Mouse (Mus musculus): ENCODE data around the gene Nmnat3. TPM values are rescaled to one million over a fixed set of nuclear protein-coding genes. Genes with fewer than 3 reads are reported as not detected.

Gene Nmnat3
- total and polyA plus RNA-seq, 3 experiments = 8.1 to 9.3 (median 9.2) TPM

- TF ChIP-seq ZNF384 (IDR thresholded peaks at IDR 0.05; ENCODE audit: low read depth, low read length) = no peak
- Histone ChIP-seq H3K4me3 (replicated peaks in 1 of 3; ENCODE audit: low read depth in 2 of 3, low read length in 2 of 3, poor library complexity in 1 of 3) (no peak overlapping the region), H3K9me3 (replicated peaks; ENCODE audit: low read length) (no peaks in the 10 kb centered on the region), H3K9ac (ENCODE audit: insufficient read depth, low read depth) (no peak overlapping the region), H3K79me2 (replicated peaks; ENCODE audit: control insufficient read depth, extremely low read depth, insufficient read depth, poor library complexity, severe bottlenecking) (no peaks in the 10 kb centered on the region), H3K36me3 (replicated peaks in 1 of 2; ENCODE audit: control insufficient read depth in 1 of 2, insufficient read depth in 1 of 2, low read length in 1 of 2) (peaks cover 0 to 12% of the 10 kb centered on the region in 2 experiments), H3K4me2 (ENCODE audit: insufficient read depth, low read depth, poor library complexity, severe bottlenecking) (no peak overlapping the region), H3K4me1 (ENCODE audit: control insufficient read depth in 1 of 2, insufficient read depth in 2 of 2) (peaks cover 0 to 17% of the 10 kb centered on the region in 2 experiments; a peak in 2 of 4 replicates), H3K27ac (ENCODE audit: insufficient read depth, low read depth) (no peak overlapping the region), H3K27me3 (replicated peaks) (no peaks in the 10 kb centered on the region)
- in situ Hi-C loops (cut with MboI; ENCODE audit: low pct_ligation_motif_present, low pct_unique_long_range_greater_than_20kb, low sequenced_read_pairs) (no loop called here), dilution Hi-C loops (cut with MboI; ENCODE audit: extremely low pct_ligation_motif_present, extremely low pct_unique_long_range_greater_than_20kb, low sequenced_read_pairs) (no loop called here)
- no peak for DNase-seq (ENCODE audit: extremely low read depth)
Measured at GRCm38 (mm10) chr9:98379736-98380135, 92.5 kb downstream of the Nmnat3 start.

GRCm38 (mm10) chr9:98380593-98380992, 93.4 kb downstream of the Nmnat3 start:
- no peak overlapping the region for H3K9ac ChIP-seq (ENCODE audit: insufficient read depth, low read depth)
- DNase-seq (ENCODE audit: extremely low read depth) = no peak
- H3K27me3 ChIP-seq (replicated peaks) = no peaks in the 10 kb centered on the region
- H3K27ac ChIP-seq (ENCODE audit: insufficient read depth, low read depth) = no peak overlapping the region
- no peak overlapping the region for H3K4me3 ChIP-seq (replicated peaks in 1 of 3; ENCODE audit: low read depth in 2 of 3, low read length in 2 of 3, poor library complexity in 1 of 3)
- dilution Hi-C loops (cut with MboI; ENCODE audit: extremely low pct_ligation_motif_present, extremely low pct_unique_long_range_greater_than_20kb, low sequenced_read_pairs) (no loop called here), in situ Hi-C loops (cut with MboI; ENCODE audit: low pct_ligation_motif_present, low pct_unique_long_range_greater_than_20kb, low sequenced_read_pairs) (no loop called here)
- H3K4me2 ChIP-seq (ENCODE audit: insufficient read depth, low read depth, poor library complexity, severe bottlenecking) = no peak overlapping the region
- no peaks in the 10 kb centered on the region for H3K79me2 ChIP-seq (replicated peaks; ENCODE audit: control insufficient read depth, extremely low read depth, insufficient read depth, poor library complexity, severe bottlenecking)
- peaks cover 0 to 15% of the 10 kb centered on the region in 2 experiments for H3K36me3 ChIP-seq (replicated peaks in 1 of 2; ENCODE audit: control insufficient read depth in 1 of 2, insufficient read depth in 1 of 2, low read length in 1 of 2)
- TF ChIP-seq SMC3 (IDR thresholded peaks at IDR 0.05; ENCODE audit: low read depth, low read length) (no peak), MAFK (IDR thresholded peaks at IDR 0.05; ENCODE audit: insufficient replicate concordance, low read length) (no peak), RAD21 (IDR thresholded peaks at IDR 0.05; ENCODE audit: low read depth, low read length) (no peak), USF1 (IDR thresholded peaks at IDR 0.05; ENCODE audit: low read depth, low read length) (no peak), ZC3H11A (IDR thresholded peaks at IDR 0.05; ENCODE audit: low read depth, low read length) (no peak), IRF4 (IDR thresholded peaks at IDR 0.05; ENCODE audit: low read depth, low read length) (no peak)
- H3K9me3 ChIP-seq (replicated peaks; ENCODE audit: low read length) = no peaks in the 10 kb centered on the region
- peaks cover 0 to 8% of the 10 kb centered on the region in 2 experiments; a peak in 2 of 4 replicates for H3K4me1 ChIP-seq (ENCODE audit: control insufficient read depth in 1 of 2, insufficient read depth in 2 of 2)

- DNase-seq (ENCODE audit: extremely low read depth) = no peak
- H3K4me2 ChIP-seq (ENCODE audit: insufficient read depth, low read depth, poor library complexity, severe bottlenecking) = no peak overlapping the region
- H3K9ac ChIP-seq (ENCODE audit: insufficient read depth, low read depth) = no peak overlapping the region
- in situ Hi-C loops (cut with MboI; ENCODE audit: low pct_ligation_motif_present, low pct_unique_long_range_greater_than_20kb, low sequenced_read_pairs) = no loop called here
- no peak overlapping the region for H3K4me3 ChIP-seq (replicated peaks in 1 of 3; ENCODE audit: low read depth in 2 of 3, low read length in 2 of 3, poor library complexity in 1 of 3)
- no peak overlapping the region for H3K27ac ChIP-seq (ENCODE audit: insufficient read depth, low read depth)
- no peaks in the 10 kb centered on the region for H3K27me3 ChIP-seq (replicated peaks)
- no peak for TF ChIP-seq TCF12 (IDR thresholded peaks at IDR 0.05; ENCODE audit: low read depth, low read length)
- no peak for TF ChIP-seq MYC (IDR thresholded peaks at IDR 0.05; ENCODE audit: low read depth, low read length)
- no peak for TF ChIP-seq KAT2A (IDR thresholded peaks at IDR 0.05; ENCODE audit: insufficient replicate concordance, low read length)
- no peak for TF ChIP-seq MAZ (IDR thresholded peaks at IDR 0.05; ENCODE audit: low read depth, low read length)
- TF ChIP-seq ZMIZ1 (IDR thresholded peaks at IDR 0.05; ENCODE audit: low read depth, low read length) = no peak
- no peak for TF ChIP-seq GABPA (IDR thresholded peaks at IDR 0.05; ENCODE audit: insufficient replicate concordance, low read depth, low read length)
- no peak for TF ChIP-seq NRF1 (IDR thresholded peaks at IDR 0.05; ENCODE audit: low read depth, low read length)
- TF ChIP-seq ZNF384 (IDR thresholded peaks at IDR 0.05; ENCODE audit: low read depth, low read length) = no peak
- no peak for TF ChIP-seq PAX5 (IDR thresholded peaks at IDR 0.05; ENCODE audit: low read length)
- no peak for TF ChIP-seq MEF2A (IDR thresholded peaks at IDR 0.05; ENCODE audit: borderline replicate concordance, low read depth, low read length)
- no peak for TF ChIP-seq MAX (IDR thresholded peaks at IDR 0.05; ENCODE audit: low read length)
- TF ChIP-seq RCOR1 (conservative IDR thresholded peaks at IDR 0.05; ENCODE audit: low read depth, low read length) = no peak
- no peak for TF ChIP-seq CHD1 (IDR thresholded peaks at IDR 0.05; ENCODE audit: low read depth, low read length)
- no peak for TF ChIP-seq MXI1 (IDR thresholded peaks at IDR 0.05; ENCODE audit: low read depth, low read length)
- dilution Hi-C loops (cut with MboI; ENCODE audit: extremely low pct_ligation_motif_present, extremely low pct_unique_long_range_greater_than_20kb, low sequenced_read_pairs) = no loop called here
- peaks cover 0 to 28% of the 10 kb centered on the region in 2 experiments; a peak in 2 of 4 replicates for H3K4me1 ChIP-seq (ENCODE audit: control insufficient read depth in 1 of 2, insufficient read depth in 2 of 2)
- peaks cover 0 to 27% of the 10 kb centered on the region in 2 experiments for H3K36me3 ChIP-seq (replicated peaks in 1 of 2; ENCODE audit: control insufficient read depth in 1 of 2, insufficient read depth in 1 of 2, low read length in 1 of 2)
- H3K9me3 ChIP-seq (replicated peaks; ENCODE audit: low read length) = no peaks in the 10 kb centered on the region
- no peaks in the 10 kb centered on the region for H3K79me2 ChIP-seq (replicated peaks; ENCODE audit: control insufficient read depth, extremely low read depth, insufficient read depth, poor library complexity, severe bottlenecking)
Measured at GRCm38 (mm10) chr9:98387741-98388632, 100.8 kb downstream of the Nmnat3 start.

Measured in CH12.LX (cell line).